8 mouse cellular contexts compared by ENCODE assay signal in the genomic region with DNA sequence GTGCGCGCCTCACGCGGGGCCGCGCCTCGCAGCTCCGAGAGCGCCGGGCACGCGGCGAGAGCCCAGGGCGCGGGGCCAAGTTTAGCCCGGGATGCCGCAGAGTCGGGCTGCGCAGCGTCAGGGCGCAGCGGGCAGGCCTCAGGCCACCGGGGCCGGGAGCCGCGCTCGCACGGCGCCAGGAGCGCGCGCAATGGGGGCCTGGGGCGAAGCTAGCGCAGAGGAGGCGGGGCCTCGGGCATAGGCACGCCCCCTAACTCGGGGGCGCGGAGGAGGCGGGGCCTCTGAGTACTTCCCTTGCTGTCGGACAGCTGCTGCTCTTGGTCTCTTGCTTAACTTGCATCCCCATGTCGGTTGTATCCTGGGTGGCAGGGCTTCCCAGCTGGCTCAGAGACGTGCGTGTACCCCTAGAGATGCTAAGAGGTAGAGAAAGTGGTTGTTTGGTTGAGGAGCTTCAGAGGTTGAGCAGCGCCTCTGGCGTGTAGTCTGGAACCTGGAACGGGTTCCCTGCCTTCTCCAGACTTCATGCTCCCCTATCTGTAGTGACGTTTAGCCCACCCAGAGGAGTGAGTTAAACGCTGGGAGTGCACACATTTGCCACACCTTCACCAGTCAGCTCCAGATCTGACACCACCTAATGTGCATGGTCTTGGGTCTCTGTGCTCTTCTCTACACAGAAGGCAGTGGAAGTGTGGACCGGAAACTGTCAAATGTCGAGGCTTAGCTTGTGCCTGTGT. TPM values are rescaled to one million over a fixed set of nuclear protein-coding genes. Genes with fewer than 3 reads are reported as not detected.
A peak's percentile ranks its signal among the peaks of the same experiment; 100 is the strongest.
DNase-seq lines count a peak whose midpoint lies in the region; ATAC-seq and TF ChIP-seq lines count a peak whose summit lies in the region.

A gene (minus strand): TSS at position 171 of the 734 bp plus-strand sequence.

- H3K27me3 ChIP-seq in hindbrain, embryonic 10.5 days (ENCODE audit: insufficient read depth, poor library complexity, severe bottlenecking), result peaks cover 11% of the 10 kb centered on the region
- no peaks in the 10 kb centered on the region for H3K27me3 ChIP-seq in lung, embryonic 15.5 days

- no peaks in the 10 kb centered on the region for H3K9me3 ChIP-seq in hindbrain, embryonic 10.5 days
- H3K9me3 ChIP-seq in lung, embryonic 15.5 days, result no peaks in the 10 kb centered on the region

- H3K4me1 ChIP-seq in hindbrain, embryonic 10.5 days (replicated peaks), result peaks cover 34% of the 10 kb centered on the region
- H3K4me1 ChIP-seq in lung, embryonic 15.5 days, result peaks cover 54% of the 10 kb centered on the region
- peaks cover 9% of the 10 kb centered on the region for H3K4me1 ChIP-seq in olfactory bulb, adult 2 months (ENCODE audit: control insufficient read depth, insufficient read depth, low read length)

- DNase-seq in MEL-GATA-1-ER (ENCODE audit: extremely low read depth, low read depth), result peak; percentile 81
- DNase-seq in cerebellum, adult 9-11 months, result peak; percentile 89
- peak; percentile 67 to 83 for DNase-seq in frontal cortex, adult 2 months (ENCODE audit: extremely low spot score in 1 of 2, low spot score in 1 of 2)
- peak; percentile 90 for DNase-seq in hindbrain, embryonic 10.5 days (ENCODE audit: low spot score)
- peak; percentile 54 for DNase-seq in layer of hippocampus, adult 9-10 months (ENCODE audit: low spot score)
- DNase-seq in thymus, adult 18-20 months, result peak; percentile 90 to 91

- peak within 1 kb of the TSS; percentile 81 for H3K4me3 ChIP-seq in hindbrain, embryonic 10.5 days
- peak within 1 kb of the TSS; percentile 78 for H3K4me3 ChIP-seq in lung, embryonic 15.5 days
- peak within 1 kb of the TSS; percentile 72 for H3K4me3 ChIP-seq in olfactory bulb, adult 2 months (ENCODE audit: insufficient read depth, low read depth, low read length)

- peak within 1 kb of the TSS; percentile 90 for H3K4me2 ChIP-seq in lung, embryonic 15.5 days

- peak; percentile 87 for ATAC-seq in lung, embryonic 15.5 days (ENCODE audit: borderline replicate concordance, extremely low read depth, low FRiP score, low TSS enrichment)

- TF ChIP-seq POLR2A in olfactory bulb, adult 2 months (IDR thresholded peaks at IDR 0.05; ENCODE audit: insufficient read depth, low read depth, low read length), result peak; percentile 84

- peak within 1 kb of the TSS; percentile 83 for H3K9ac ChIP-seq in lung, embryonic 15.5 days

- WGBS in hindbrain, embryonic 10.5 days, result 5% methylated on average over 52 of the region's 52 CpGs
- WGBS in lung, embryonic 15.5 days, result 3% methylated on average over 52 of the region's 52 CpGs
- 4% methylated on average over 52 of the region's 52 CpGs for WGBS in olfactory bulb, adult 2 months

- no peaks in the 10 kb centered on the region for H3K36me3 ChIP-seq in hindbrain, embryonic 10.5 days
- no peaks in the 10 kb centered on the region for H3K36me3 ChIP-seq in lung, embryonic 15.5 days

- TF ChIP-seq CTCF in olfactory bulb, adult 2 months (IDR thresholded peaks at IDR 0.05; ENCODE audit: insufficient read depth, low read depth, low read length), result no peak

- H3K27ac ChIP-seq in hindbrain, embryonic 10.5 days, result peak within 1 kb of the TSS; percentile 96
- peak within 1 kb of the TSS; percentile 99 for H3K27ac ChIP-seq in lung, embryonic 15.5 days
- peak within 1 kb of the TSS; percentile 52 for H3K27ac ChIP-seq in olfactory bulb, adult 2 months (ENCODE audit: insufficient read depth, low read depth, low read length)

RNA-seq across cellular contexts. Expression of the gene that starts here (rescaled TPM):
- 4.4 and 5.7 TPM in 2 replicates for polyA plus RNA-seq in frontal cortex, adult 2 months (2012; rRNA removed)
- 4.8 and 5.6 TPM in 2 replicates for polyA plus RNA-seq in hindbrain, embryonic 10.5 days (2016; fragmentation: Nextera tagmentation; extraction: Ambion mirVana)
- polyA plus RNA-seq in lung, embryonic 15.5 days (2015; fragmentation: Nextera tagmentation; extraction: Ambion mirVana), result 25.0 and 29.3 TPM in 2 replicates
- 170 TPM in 1 of 2 replicates, not detected in the other for polyA plus RNA-seq in olfactory bulb, adult 2 months (2012; ENCODE audit: insufficient read depth, insufficient read length, low replicate concordance, missing spikeins)

Comparison
In these comparisons a context has a peak if more than half of its experiments do, and no peak if none do; other contexts are left out.
1. Peak in every context shown above with its lines: DNase-seq, ATAC-seq, H3K4me3 ChIP-seq and H3K27ac ChIP-seq.